Mouse (Mus musculus) E14TG2a.4 (cell line): ENCODE data around the gene Prex1.
A peak's percentile ranks its signal among the peaks of the same experiment; 100 is the strongest.

Experiments
- H3K27me3 ChIP-seq: 2 replicates; pipeline ENCODE4 v1.6.1; 2014; ENCODE audit warnings: low read length, control low read depth; ENCODE audit not compliant: insufficient read depth
- H3K36me3 ChIP-seq: 2 replicates; pipeline ENCODE4 v1.6.1; 2014; ENCODE audit warnings: low read length, control low read depth; ENCODE audit not compliant: insufficient read depth
- H3K4me1 ChIP-seq: replicated peaks from 2 replicates; pipeline ENCODE4 v1.6.1; 2014; ENCODE audit warnings: low read depth, low read length, control low read depth
- H3K4me3 ChIP-seq: replicated peaks from 2 replicates; pipeline ENCODE4 v1.5.1; 2014; ENCODE audit warnings: mild to moderate bottlenecking, low read length
- H3K9me3 ChIP-seq: 2 replicates; pipeline ENCODE4 v1.6.1; 2014; ENCODE audit warnings: low read length, control low read depth
- CTCF ChIP-seq: conservative IDR thresholded peaks from 2 replicates; pipeline ENCODE4 v1.5.1; 2014; ENCODE audit warnings: low read length
- NANOG ChIP-seq: IDR thresholded peaks from 2 replicates; pipeline ENCODE4 v1.6.1; 2014; ENCODE audit warnings: borderline replicate concordance, low read length, mixed read lengths
- POU5F1 ChIP-seq: IDR thresholded peaks from 2 replicates; pipeline ENCODE4 v1.6.1; 2014; ENCODE audit warnings: low read length, borderline replicate concordance

The Prex1 gene

DNA sequence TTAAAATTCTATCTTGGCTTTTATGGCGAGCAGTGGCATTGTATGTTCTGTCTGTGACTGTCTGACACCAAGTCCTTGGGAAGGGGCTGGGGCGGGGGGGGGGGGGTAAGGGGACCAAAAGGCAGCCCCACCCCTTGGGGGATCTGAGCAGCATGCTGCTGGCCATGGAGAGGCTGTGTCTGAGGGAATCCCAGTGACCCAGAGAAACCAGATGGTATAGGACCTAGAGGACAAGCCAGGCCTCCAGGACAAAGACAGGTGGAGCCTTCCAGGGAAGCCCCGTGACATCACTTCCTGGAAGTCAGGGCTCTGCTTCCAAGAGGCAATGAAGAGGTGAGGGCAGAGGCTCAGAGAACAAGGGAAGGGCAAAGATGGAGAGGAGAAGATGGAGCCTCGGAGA, 168.1 kb downstream of the Prex1 start:
- no peak for TF ChIP-seq CTCF
- no peak for TF ChIP-seq POU5F1
- no peak for TF ChIP-seq NANOG
- Histone ChIP-seq H3K36me3 (0 out of 2 replicates have a peak, but pooled peaks cover 4% of the 10 kb centered on the region), H3K4me1 (peaks cover 47% of the 10 kb centered on the region), H3K9me3 (peaks cover 25% of the 10 kb centered on the region), H3K27me3 (peaks cover 23% of the 10 kb centered on the region), H3K4me3 (peak overlapping the region; percentile 45; the same call in 1 of the 2 replicates)

DNA sequence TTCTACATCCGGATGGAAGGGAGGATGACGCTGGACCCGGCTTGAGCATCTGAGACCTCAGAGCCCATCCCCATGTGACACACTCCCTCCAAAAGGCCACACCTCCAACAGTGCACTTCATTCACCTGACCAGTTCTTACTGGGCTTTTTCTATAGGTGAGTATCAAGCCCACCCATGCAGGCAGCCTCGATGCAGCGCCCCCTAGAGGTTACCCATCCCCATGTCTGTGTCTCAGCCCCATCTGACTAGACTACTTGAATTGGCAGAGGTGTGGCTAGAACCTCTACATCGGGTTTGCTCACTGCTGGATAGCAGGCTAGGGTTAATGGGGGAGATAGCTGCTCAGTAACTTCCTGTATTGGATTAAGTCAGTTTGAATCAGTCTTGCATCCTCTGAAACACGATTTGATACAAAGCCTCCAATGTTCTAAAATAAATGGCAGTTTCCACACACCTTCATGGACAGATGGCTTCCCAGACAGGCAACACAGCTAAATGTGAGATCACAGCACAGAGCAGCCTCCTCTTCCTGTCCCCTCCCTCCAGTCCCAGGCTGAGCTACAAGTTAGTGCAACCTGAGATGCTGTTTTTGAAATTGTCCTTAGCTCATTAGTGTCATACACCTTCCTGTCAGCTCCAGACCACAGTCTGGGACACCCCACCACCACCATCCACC, 168.9 kb downstream of the Prex1 start:
- peaks cover 30% of the 10 kb centered on the region for H3K27me3 ChIP-seq
- no peak overlapping the region for H3K4me3 ChIP-seq
- H3K36me3 ChIP-seq, result 0 out of 2 replicates have a peak, but pooled peaks cover 4% of the 10 kb centered on the region
- H3K9me3 ChIP-seq, result peaks cover 25% of the 10 kb centered on the region
- no peak for TF ChIP-seq POU5F1
- TF ChIP-seq CTCF, result peak; percentile 49
- no peak for TF ChIP-seq NANOG
- peaks cover 38% of the 10 kb centered on the region for H3K4me1 ChIP-seq

- Histone ChIP-seq H3K36me3 (no peaks in the 10 kb centered on the region), H3K9me3 (peaks cover 21% of the 10 kb centered on the region), H3K27me3 (peaks cover 31% of the 10 kb centered on the region), H3K4me3 (no peak overlapping the region), H3K4me1 (peaks cover 23% of the 10 kb centered on the region)
- TF ChIP-seq NANOG (no peak), POU5F1 (no peak), CTCF (no peak)
Observed at GRCm38 (mm10) chr2:166541112-166541928, 172.3 kb downstream of the Prex1 start.

DNA sequence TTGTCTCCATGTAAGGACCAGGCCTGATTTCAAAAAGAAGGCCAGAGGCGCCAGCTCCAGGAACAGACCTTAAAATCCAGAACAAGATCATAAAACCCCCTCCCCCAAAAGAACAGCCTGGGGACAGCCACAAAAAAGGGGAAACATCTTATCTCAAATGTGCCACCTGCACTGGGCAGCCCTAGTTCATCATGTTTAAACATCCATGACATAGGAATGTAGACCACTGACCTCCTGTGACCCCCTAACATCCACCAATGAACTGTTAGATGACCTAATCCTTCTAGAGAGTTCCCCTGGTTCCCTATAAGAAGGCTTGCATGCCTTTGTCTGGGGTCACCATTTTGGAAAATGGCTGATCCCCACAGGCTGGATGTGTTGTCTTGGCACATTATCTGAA, 173.4 kb downstream of the Prex1 start:
- no peak for TF ChIP-seq NANOG
- no peak for TF ChIP-seq CTCF
- TF ChIP-seq POU5F1, result no peak
- peaks cover 13% of the 10 kb centered on the region for H3K4me1 ChIP-seq
- peaks cover 32% of the 10 kb centered on the region for H3K9me3 ChIP-seq
- H3K27me3 ChIP-seq, result peaks cover 31% of the 10 kb centered on the region
- no peak overlapping the region for H3K4me3 ChIP-seq
- no peaks in the 10 kb centered on the region for H3K36me3 ChIP-seq

DNA sequence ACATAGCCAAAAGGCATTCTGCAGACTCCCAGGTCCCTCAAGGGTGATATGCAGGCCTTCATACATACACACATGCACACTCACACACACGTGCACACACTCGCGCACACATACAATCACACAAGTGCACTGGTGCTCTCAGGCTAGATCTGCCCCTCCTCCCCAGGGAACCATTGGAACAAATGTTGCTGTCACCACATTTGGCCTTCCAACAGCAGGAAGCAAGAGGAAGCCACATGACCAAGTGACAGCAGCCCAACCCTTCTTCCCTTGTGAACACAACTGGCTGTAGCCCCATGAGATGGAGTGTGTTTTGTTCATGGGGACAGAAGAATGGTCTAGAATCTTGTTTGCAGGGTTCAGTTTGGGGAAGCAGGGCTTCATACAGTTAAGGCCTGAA, 176.7 kb downstream of the Prex1 start:
- TF ChIP-seq POU5F1 (no peak), CTCF (no peak), NANOG (no peak)
- Histone ChIP-seq H3K4me3 (no peak overlapping the region), H3K27me3 (peaks cover 21% of the 10 kb centered on the region), H3K36me3 (no peaks in the 10 kb centered on the region), H3K4me1 (no peaks in the 10 kb centered on the region), H3K9me3 (peaks cover 23% of the 10 kb centered on the region)

DNA sequence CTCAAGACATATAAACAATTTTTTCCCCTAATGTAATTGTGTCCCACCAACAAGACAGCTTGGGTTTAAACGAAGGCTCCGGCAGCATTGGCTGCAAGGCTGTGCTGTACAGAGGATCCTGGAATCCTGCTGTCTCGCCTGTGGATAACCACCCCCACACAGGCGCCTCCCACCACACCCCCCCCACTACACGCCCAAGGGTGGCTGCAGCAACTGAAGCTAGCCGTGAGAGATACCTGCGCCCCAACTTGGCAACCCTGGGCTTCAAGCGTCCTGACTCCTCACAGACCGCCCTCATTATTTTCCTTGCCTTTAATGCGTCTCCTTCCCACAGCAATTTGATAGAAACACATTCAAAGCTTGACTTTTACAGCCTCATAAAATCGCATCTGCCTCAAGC, 178.1 kb downstream of the Prex1 start:
- TF ChIP-seq NANOG (no peak), POU5F1 (no peak), CTCF (no peak)

GRCm38 (mm10) chr2:166526204-166526603, 187.4 kb downstream of the Prex1 start:
- Histone ChIP-seq H3K9me3 (peaks cover 41% of the 10 kb centered on the region), H3K27me3 (no peaks in the 10 kb centered on the region), H3K4me3 (no peak overlapping the region), H3K36me3 (0 out of 2 replicates have a peak, but pooled peaks cover 11% of the 10 kb centered on the region), H3K4me1 (peaks cover 52% of the 10 kb centered on the region)
- TF ChIP-seq POU5F1 (no peak), NANOG (no peak), CTCF (no peak)

More for the DNA sequence above, 178.1 kb downstream of the Prex1 start:
- Histone ChIP-seq H3K4me3 (no peak overlapping the region), H3K36me3 (no peaks in the 10 kb centered on the region), H3K9me3 (peaks cover 24% of the 10 kb centered on the region), H3K4me1 (no peaks in the 10 kb centered on the region), H3K27me3 (peaks cover 8% of the 10 kb centered on the region)

GRCm38 (mm10) chr2:166523156-166523890, 190.3 kb downstream of the Prex1 start:
- Histone ChIP-seq H3K36me3 (no peaks in the 10 kb centered on the region), H3K4me1 (peaks cover 63% of the 10 kb centered on the region), H3K27me3 (peaks cover 6% of the 10 kb centered on the region; the same call in 1 of the 2 replicates), H3K4me3 (0 out of 2 replicates have a peak overlapping the region, but pooled peaks have one; percentile 35), H3K9me3 (peaks cover 18% of the 10 kb centered on the region)
- no peak for TF ChIP-seq POU5F1
- no peak for TF ChIP-seq CTCF
- peak; percentile 59; the same call in 1 of the 2 replicates for TF ChIP-seq NANOG
